Mouse (Mus musculus) lung, postnatal 14 days (tissue): Measurements from ENCODE around the gene Tm9sf4.
A peak's percentile ranks its signal among the peaks of the same experiment; 100 is the strongest.

Source experiments
- DNase-seq: peaks from one replicate; pipeline ENCODE4 v3.0.0; 2021

Tm9sf4 gene

GRCm38 (mm10) chr2:153161684-153162080 is 579 bp downstream of the Tm9sf4 start:
- no peak for DNase-seq

GRCm38 (mm10) chr2:153167136-153167535 is 6.0 kb downstream of the Tm9sf4 start:
- DNase-seq: no peak

DNA sequence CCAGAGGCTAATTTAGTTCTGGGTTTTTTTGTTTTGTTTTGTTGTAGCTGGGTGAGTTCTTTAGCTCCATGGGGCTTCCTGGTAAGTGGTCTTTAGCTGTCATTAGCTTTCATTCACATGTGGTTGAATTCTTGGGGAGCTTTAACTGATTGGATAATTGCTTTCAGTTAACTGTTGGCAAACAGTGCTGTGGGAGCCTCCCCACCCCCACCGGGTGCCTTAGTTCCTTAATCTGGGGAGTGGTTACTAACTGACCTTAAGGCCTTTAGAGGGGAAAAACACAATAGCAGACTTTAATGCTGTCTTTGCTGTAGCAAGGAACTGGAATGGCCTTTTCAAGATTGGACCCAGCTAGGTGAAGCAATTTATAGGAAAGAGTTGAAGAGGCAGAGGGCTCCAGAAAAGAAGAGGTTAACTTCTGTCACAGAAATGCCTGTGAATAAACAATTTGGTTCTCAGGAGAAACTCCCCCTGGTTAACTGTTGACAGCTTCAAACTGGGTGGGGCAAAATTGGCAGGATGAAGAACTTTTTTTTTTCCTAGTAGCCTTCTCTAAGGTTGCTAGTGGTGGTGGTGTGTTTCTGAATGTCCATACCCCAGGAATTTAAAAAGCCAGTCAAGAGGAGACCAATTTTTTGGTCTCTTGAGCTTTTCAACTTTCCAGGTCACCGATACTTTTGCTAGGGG is 7.2 kb downstream of the Tm9sf4 start:
- DNase-seq: peak; percentile 51

- no peak for DNase-seq
Observed at GRCm38 (mm10) chr2:153170490-153171224, 9.6 kb downstream of the Tm9sf4 start.

- DNase-seq: no peak
Observed at GRCm38 (mm10) chr2:153171966-153172365, 10.9 kb downstream of the Tm9sf4 start.

- DNase-seq: no peak
Observed at GRCm38 (mm10) chr2:153175995-153176570, 15.0 kb downstream of the Tm9sf4 start.

DNA sequence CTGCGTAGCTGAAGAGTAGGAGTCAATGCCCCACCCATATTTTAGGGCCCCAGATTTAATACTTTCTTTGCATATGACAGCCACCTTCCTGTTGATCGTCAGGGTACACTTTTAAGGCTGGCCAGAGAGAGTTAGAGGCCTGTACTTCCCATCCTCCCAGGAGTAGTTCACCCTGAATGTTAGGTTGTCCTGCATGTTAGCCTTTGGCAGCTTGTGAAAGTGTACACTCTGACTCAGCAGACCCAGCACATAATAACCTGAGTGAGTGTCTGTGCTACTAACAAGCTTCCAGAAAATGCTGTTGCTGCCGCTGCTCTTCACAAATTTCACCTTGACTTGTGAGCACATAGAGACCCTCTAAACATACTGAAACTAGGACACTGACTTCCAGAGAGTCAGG is 16.1 kb downstream of the Tm9sf4 start:
- no peak for DNase-seq

DNA sequence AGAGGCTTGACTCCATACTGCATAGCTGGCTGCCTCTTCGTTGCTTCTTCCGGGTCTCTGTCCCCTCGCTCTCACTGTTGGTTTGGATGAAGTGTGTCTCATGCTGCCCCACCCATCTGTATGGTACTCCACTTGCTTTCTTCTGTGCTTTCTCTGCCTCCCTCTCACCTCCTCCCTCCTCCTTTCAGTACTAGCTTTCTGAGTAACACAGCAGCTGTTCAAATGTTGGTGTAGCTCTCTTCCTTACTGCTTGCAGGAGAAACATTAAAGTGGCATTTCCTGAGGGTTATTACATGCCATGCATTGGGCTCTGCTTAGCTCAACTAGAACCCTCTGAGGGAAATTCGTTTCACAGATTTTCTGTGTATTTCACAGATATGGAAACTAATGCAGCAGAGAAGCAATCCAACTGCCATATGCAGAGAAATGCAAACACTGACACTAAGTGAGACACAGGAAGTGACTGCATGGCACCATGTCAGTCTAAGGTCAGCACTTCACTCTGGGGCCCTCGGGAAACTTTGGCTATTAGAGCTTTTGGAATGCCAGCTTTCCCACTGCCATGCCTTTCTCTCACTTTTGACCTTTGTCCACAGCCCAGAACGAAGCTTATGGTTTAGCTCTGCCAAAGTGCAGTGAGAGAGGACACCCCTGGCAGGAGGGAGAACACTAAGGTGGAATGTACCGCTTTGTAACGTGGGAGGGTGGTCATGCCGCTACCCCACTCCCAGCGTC is 18.2 kb downstream of the Tm9sf4 start:
- no peak for DNase-seq

GRCm38 (mm10) chr2:153179961-153180360 is 18.9 kb downstream of the Tm9sf4 start:
- no peak for DNase-seq

GRCm38 (mm10) chr2:153186176-153186591 is 25.1 kb downstream of the Tm9sf4 start:
- DNase-seq: no peak

DNA sequence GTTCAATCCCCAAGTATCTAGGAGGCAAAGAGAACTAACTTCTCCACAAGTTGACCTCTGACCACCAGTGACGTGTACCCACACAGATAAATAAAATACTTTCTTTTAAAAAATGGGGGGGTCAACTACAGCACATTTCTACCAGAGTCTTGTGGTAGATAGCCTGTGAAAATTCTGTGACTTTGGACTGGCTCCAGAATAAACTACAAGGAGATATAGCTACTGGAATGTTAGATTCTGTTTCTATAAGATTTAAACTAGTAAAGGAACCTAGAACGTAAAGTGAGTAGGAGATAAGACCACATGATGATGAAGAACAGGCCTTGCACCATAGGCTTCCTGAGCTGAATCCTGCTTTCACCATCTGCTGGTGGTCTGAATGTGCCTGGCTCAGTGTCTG is 26.7 kb downstream of the Tm9sf4 start:
- DNase-seq: no peak

- no peak for DNase-seq
Observed at GRCm38 (mm10) chr2:153191242-153191641, 30.1 kb downstream of the Tm9sf4 start.

GRCm38 (mm10) chr2:153194255-153194654 is 33.2 kb downstream of the Tm9sf4 start:
- DNase-seq: no peak

DNA sequence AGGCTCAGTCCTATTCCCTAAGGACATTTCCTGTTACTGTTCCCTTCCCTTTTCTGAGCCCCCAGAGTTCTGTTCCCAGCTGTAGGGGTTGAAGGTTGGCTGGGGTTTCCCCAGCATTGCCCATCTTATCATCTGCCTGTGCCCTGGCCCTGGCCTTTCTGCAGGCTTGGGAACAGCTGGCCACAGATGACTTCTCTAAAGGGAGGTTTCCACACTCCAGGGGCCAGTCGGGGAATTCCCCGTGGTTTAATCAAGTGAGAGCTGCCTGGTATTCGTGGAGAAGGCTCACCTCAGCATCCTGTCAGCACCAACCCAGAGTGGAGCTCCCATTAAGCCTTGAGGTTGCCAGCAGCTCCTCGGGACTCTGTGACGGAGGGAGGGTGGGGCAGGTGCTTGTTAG is 37.4 kb downstream of the Tm9sf4 start:
- DNase-seq: peak; percentile 9

DNA sequence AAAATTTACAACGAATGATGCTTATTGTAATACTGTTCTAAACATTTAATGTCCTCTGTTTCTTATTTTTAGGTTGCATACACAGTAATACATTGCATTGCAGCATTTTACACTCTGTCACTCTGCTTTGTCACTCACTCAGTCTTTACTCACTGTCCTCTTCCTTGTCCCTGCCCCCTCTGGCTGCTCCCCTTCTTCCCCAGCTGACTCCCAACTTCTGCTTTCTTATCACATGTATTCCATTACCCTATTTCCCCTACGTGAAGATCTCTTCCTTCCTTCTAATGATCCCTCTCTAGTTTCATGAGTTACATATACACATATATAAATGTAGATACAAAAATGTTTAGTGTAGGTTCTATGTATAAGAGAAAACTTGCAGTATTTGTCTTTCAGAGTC is 38.0 kb downstream of the Tm9sf4 start:
- no peak for DNase-seq

- DNase-seq: no peak
Observed at GRCm38 (mm10) chr2:153202766-153203165, 41.7 kb downstream of the Tm9sf4 start.

DNA sequence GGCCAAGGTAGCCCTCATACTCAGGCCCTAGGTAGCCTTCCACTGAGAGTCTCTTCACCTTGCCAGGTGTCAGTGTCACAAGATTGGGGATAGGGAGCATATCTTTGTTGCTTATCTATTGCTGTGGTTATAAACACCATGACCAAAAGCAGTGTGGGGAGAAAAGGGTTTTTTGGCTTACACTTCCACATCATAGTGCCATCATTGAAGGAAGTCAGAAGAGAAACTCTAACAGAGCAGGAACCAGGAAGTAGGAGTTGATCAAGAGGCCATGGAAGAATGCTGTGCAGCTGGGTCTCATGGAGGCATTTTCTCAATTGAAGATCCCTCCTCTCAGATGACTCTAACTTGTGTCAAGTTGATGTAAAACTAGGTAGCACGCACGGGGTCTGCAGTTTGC is 47.0 kb downstream of the Tm9sf4 start:
- DNase-seq: no peak

GRCm38 (mm10) chr2:153209286-153209685 is 48.2 kb downstream of the Tm9sf4 start:
- no peak for DNase-seq

GRCm38 (mm10) chr2:153211451-153211850 is 50.3 kb downstream of the Tm9sf4 start:
- DNase-seq: no peak

DNA sequence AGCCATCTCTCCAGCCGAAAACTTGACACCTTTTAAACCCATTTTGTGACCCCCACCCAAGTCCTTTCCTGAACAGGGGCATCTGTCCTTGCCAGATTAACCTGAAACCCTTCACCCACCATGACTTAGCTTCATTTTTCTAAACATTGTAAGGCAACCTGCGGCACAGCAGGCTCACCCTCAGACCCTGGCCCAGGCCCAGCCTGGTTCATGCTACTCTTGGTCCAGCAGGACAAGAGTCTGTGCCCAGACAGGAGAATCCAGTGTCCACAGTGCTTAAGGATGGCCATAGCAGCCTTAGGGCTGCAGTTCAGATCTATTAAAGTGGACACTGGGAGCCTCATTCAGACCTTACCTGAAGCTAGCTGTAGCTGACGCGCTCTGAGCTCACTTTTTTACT is 52.2 kb downstream of the Tm9sf4 start:
- DNase-seq: no peak

GRCm38 (mm10) chr2:153214771-153215259 is 53.7 kb downstream of the Tm9sf4 start:
- no peak for DNase-seq

DNA sequence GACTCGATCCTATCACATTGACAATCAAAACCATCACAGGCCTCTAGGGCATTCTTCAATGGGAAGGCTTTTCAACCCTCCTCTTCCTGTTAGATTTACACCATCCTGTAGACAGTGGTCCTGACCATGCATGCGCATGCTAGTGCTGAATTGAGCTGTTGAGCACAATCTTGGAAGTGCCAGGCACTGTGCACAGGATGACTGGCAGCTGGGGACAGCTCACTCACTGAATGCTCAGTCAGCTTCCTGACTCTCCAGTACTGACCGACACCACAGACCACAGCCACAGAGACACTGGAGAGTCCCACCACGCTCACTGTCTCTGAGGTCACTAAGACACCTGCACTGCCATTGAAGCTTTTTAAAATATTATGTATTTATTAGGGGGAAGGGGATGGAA is 54.3 kb downstream of the Tm9sf4 start:
- no peak for DNase-seq

DNA sequence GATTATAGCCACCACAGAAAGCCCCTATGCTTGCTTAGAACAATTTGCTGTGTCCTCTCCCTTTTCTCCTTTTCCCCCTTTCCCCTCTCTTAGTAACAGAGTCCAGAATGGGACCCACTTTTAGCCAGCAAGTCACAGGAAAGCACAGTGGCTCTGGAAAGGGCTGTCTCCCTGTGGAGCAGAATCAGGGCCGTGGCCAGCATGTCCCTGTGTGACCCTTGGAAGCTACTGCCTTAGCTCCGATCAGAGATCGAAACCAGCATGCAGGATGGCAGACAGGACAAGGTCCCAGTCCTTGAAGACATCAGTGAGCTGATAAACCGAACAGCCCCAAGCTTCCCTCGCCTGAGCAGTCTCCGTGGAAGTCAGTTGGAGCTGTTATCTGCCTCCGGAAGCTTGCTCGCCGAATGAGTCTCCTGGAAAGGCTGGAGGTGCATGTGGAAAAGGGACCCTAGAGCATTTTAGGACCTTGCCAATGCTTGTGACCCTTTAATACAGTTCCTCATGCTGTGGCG is 56.8 kb downstream of the Tm9sf4 start:
- DNase-seq: no peak
